Mouse (Mus musculus): Measurements from ENCODE around the gene Setd6.
A peak's percentile ranks its signal among the peaks of the same experiment; 100 is the strongest.

Setd6 gene

DNA sequence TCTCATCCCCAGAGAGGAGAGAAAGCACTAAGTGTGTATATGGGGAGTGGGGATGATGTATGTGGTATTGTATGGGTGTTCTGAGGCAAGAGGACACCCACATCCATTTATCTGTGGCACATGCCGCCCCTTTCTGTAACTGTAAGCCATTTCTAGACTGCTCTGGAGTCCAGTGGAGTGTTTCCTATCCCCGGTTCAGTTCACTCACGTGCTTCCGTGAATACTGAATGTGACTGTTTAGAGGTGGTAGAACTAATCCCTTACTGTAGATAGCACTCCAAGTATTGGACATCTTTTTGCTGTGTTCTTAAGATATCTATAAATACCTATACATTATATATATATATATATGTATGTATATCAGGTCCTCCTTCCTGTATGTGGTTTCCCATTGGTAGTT lies 1.3 kb upstream of the Setd6 start:
- H3K9me3 ChIP-seq (ENCODE audit: low read length): no peaks in the 10 kb centered on the region
- no peak overlapping the region for H3K4me3 ChIP-seq (replicated peaks; ENCODE audit: low read length)

DNA sequence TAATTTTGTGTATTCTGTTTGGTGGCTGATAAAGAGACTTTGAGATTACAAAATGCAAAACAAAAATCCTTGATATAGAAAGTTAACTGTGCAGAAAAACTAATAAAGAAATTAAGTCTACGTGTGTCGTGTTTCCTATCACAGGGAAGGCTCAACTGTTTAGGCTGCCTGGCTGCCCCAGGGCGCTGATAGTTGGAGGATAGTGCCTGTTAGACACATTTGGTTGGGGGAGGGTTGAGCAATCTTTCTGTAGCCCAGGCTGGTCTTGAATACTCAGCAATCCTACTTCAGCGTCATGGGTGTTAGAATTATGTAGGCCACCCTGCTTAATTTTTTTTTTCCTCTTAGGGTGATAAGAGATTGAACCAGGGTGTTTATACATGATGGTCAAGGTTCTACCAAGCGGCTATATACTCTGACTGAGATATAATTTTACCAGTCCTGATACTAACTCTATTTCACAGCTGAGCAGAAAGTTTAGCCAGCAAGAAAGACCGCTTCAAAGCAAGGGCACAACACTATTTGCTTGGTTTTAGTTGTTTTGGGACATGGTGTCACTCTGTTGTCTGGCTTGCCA lies 756 bp upstream of the Setd6 start:
- no peak for TF ChIP-seq POU5F1 (IDR thresholded peaks at IDR 0.05; ENCODE audit: borderline replicate concordance, low read length)
- TF ChIP-seq NANOG (IDR thresholded peaks at IDR 0.05; ENCODE audit: borderline replicate concordance, low read length): no peak
- TF ChIP-seq CTCF (conservative IDR thresholded peaks at IDR 0.05; ENCODE audit: low read length): no peak
- Histone ChIP-seq H3K4me1 (replicated peaks; ENCODE audit: low read depth, low read length) (peaks cover 78% of the 10 kb centered on the region), H3K27me3 (ENCODE audit: insufficient read depth, low read length) (no peaks in the 10 kb centered on the region), H3K9me3 (ENCODE audit: low read length) (no peaks in the 10 kb centered on the region), H3K4me3 (replicated peaks; ENCODE audit: low read length) (peak overlapping the region; percentile 92), H3K36me3 (ENCODE audit: insufficient read depth, low read length) (peaks cover 45% of the 10 kb centered on the region)

More for the DNA sequence above, 1.3 kb upstream of the Setd6 start:
- H3K4me1 ChIP-seq (replicated peaks; ENCODE audit: low read depth, low read length): peaks cover 84% of the 10 kb centered on the region
- peaks cover 43% of the 10 kb centered on the region for H3K36me3 ChIP-seq (ENCODE audit: insufficient read depth, low read length)
- TF ChIP-seq CTCF (conservative IDR thresholded peaks at IDR 0.05; ENCODE audit: low read length) (no peak), NANOG (IDR thresholded peaks at IDR 0.05; ENCODE audit: borderline replicate concordance, low read length) (no peak), POU5F1 (IDR thresholded peaks at IDR 0.05; ENCODE audit: borderline replicate concordance, low read length) (no peak)
- H3K27me3 ChIP-seq (ENCODE audit: insufficient read depth, low read length): no peaks in the 10 kb centered on the region

DNA sequence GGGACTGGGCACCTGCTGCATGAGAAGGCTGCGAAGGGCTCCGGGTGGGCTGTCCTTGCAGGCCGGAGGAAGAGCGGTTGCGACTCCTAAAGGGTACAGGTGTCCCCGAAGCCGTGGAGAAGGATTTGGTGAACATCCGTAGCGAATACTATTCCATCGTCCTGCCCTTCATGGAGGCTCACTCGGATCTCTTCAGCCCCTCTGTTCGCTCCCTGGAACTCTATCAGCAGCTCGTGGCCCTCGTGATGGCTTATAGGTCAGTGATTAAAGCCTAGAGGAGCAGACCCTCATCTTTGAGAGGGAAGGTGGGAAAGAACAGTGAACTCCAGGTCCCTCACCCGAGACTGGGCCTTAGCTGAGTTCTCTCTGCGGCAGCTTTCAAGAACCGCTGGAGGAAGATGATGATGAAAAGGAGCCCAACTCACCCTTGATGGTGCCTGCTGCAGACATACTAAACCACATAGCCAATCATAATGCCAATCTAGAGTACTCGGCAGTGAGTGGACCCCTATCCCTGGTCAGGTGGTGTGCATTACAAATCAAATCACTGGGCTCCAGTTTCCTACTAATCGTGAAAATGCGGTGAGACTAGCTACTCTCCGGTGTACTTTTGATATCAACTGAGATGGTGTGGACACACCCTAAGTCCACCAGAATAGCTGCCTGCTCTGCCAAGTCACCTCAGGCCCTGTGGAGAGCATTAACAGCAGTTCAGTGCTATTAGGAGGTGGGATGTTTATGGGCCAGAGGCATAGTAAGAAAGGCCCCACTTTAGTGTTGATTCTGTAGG lies 1.1 kb downstream of the Setd6 start:
- H3K27me3 ChIP-seq (ENCODE audit: insufficient read depth, low read length): no peaks in the 10 kb centered on the region
- TF ChIP-seq CTCF (conservative IDR thresholded peaks at IDR 0.05; ENCODE audit: low read length) (no peak), NANOG (IDR thresholded peaks at IDR 0.05; ENCODE audit: borderline replicate concordance, low read length) (no peak), POU5F1 (IDR thresholded peaks at IDR 0.05; ENCODE audit: borderline replicate concordance, low read length) (no peak)
- H3K4me3 ChIP-seq (replicated peaks; ENCODE audit: low read length): peak overlapping the region; percentile 92
- H3K4me1 ChIP-seq (replicated peaks; ENCODE audit: low read depth, low read length): peaks cover 61% of the 10 kb centered on the region
- H3K9me3 ChIP-seq (ENCODE audit: low read length): no peaks in the 10 kb centered on the region
- peaks cover 55% of the 10 kb centered on the region for H3K36me3 ChIP-seq (ENCODE audit: insufficient read depth, low read length)

GRCm38 (mm10) chr8:95727625-95728024 lies 11.9 kb downstream of the Setd6 start:
- TF ChIP-seq NANOG (IDR thresholded peaks at IDR 0.05; ENCODE audit: borderline replicate concordance, low read length) (no peak), CTCF (conservative IDR thresholded peaks at IDR 0.05; ENCODE audit: low read length) (no peak), POU5F1 (IDR thresholded peaks at IDR 0.05; ENCODE audit: borderline replicate concordance, low read length) (no peak)
- H3K4me3 ChIP-seq (replicated peaks; ENCODE audit: low read length): no peak overlapping the region
- H3K36me3 ChIP-seq (ENCODE audit: insufficient read depth, low read length): peaks cover 100% of the 10 kb centered on the region
- no peaks in the 10 kb centered on the region for H3K4me1 ChIP-seq (replicated peaks; ENCODE audit: low read depth, low read length)
- no peaks in the 10 kb centered on the region for H3K9me3 ChIP-seq (ENCODE audit: low read length)
- H3K27me3 ChIP-seq (ENCODE audit: insufficient read depth, low read length): no peaks in the 10 kb centered on the region

DNA sequence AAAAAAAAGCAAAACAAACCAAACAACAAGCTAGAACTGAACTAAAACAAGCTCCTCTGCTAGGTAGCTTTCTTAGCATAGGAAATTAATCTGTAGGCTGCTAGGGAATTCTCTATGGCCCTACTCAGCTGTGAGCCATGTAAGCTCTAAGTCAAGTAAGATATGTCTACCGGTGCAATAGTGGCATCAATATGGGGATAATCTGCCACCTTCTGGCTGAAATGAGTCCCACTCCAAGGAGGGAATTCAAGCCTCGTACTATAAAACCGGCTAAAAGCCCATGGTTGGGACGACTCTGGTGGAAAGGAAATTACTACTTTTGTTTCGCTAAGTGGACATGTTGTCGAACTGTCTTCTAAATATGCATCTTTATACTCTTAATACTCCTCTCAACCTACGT lies 22.9 kb downstream of the Setd6 start:
- no peaks in the 10 kb centered on the region for H3K4me1 ChIP-seq (replicated peaks; ENCODE audit: low read depth, low read length)
- H3K4me3 ChIP-seq (replicated peaks; ENCODE audit: low read length): no peak overlapping the region
- TF ChIP-seq POU5F1 (IDR thresholded peaks at IDR 0.05; ENCODE audit: borderline replicate concordance, low read length) (no peak), NANOG (IDR thresholded peaks at IDR 0.05; ENCODE audit: borderline replicate concordance, low read length) (no peak), CTCF (conservative IDR thresholded peaks at IDR 0.05; ENCODE audit: low read length) (no peak; the same call in 1 of the 2 replicates)
- H3K27me3 ChIP-seq (ENCODE audit: insufficient read depth, low read length): no peaks in the 10 kb centered on the region
- no peaks in the 10 kb centered on the region for H3K9me3 ChIP-seq (ENCODE audit: low read length)
- peaks cover 100% of the 10 kb centered on the region for H3K36me3 ChIP-seq (ENCODE audit: insufficient read depth, low read length)

DNA sequence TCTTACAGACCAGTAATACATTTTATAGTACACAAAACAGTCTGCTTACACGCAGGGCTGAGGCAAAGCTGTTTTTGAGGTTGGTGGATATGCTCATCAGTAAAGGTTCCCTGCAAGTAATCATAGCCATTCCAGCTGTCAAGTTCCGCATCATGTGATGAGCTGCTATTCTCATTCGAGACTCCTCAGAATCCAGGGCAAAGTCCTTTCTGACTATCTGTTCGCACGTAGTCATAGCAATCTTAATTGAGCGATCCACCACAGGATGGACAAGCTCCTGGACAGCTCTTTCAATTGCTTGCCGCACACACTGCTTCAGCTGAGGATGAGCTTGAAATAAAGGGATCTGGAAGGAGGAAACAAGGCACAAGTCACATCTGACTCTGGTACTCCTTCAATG lies 26.1 kb downstream of the Setd6 start:
- H3K9me3 ChIP-seq (ENCODE audit: low read length): no peaks in the 10 kb centered on the region
- H3K4me1 ChIP-seq (replicated peaks; ENCODE audit: low read depth, low read length): no peaks in the 10 kb centered on the region
- H3K36me3 ChIP-seq (ENCODE audit: insufficient read depth, low read length): peaks cover 100% of the 10 kb centered on the region
- H3K27me3 ChIP-seq (ENCODE audit: insufficient read depth, low read length): no peaks in the 10 kb centered on the region
- TF ChIP-seq CTCF (conservative IDR thresholded peaks at IDR 0.05; ENCODE audit: low read length): no peak
- TF ChIP-seq POU5F1 (IDR thresholded peaks at IDR 0.05; ENCODE audit: borderline replicate concordance, low read length): no peak
- TF ChIP-seq NANOG (IDR thresholded peaks at IDR 0.05; ENCODE audit: borderline replicate concordance, low read length): no peak
- H3K4me3 ChIP-seq (replicated peaks; ENCODE audit: low read length): no peak overlapping the region

GRCm38 (mm10) chr8:95748028-95748427 lies 32.3 kb downstream of the Setd6 start:
- TF ChIP-seq POU5F1 (IDR thresholded peaks at IDR 0.05; ENCODE audit: borderline replicate concordance, low read length): no peak
- Histone ChIP-seq H3K4me3 (replicated peaks; ENCODE audit: low read length) (no peak overlapping the region), H3K9me3 (ENCODE audit: low read length) (no peaks in the 10 kb centered on the region), H3K36me3 (ENCODE audit: insufficient read depth, low read length) (peaks cover 100% of the 10 kb centered on the region), H3K27me3 (ENCODE audit: insufficient read depth, low read length) (no peaks in the 10 kb centered on the region), H3K4me1 (replicated peaks; ENCODE audit: low read depth, low read length) (no peaks in the 10 kb centered on the region)

GRCm38 (mm10) chr8:95751924-95752323 lies 36.2 kb downstream of the Setd6 start:
- no peaks in the 10 kb centered on the region for H3K4me1 ChIP-seq (replicated peaks; ENCODE audit: low read depth, low read length)
- no peaks in the 10 kb centered on the region for H3K9me3 ChIP-seq (ENCODE audit: low read length)
- no peaks in the 10 kb centered on the region for H3K27me3 ChIP-seq (ENCODE audit: insufficient read depth, low read length)
- TF ChIP-seq CTCF (conservative IDR thresholded peaks at IDR 0.05; ENCODE audit: low read length) (no peak), NANOG (IDR thresholded peaks at IDR 0.05; ENCODE audit: borderline replicate concordance, low read length) (no peak), POU5F1 (IDR thresholded peaks at IDR 0.05; ENCODE audit: borderline replicate concordance, low read length) (no peak)
- no peak overlapping the region for H3K4me3 ChIP-seq (replicated peaks; ENCODE audit: low read length)
- peaks cover 100% of the 10 kb centered on the region for H3K36me3 ChIP-seq (ENCODE audit: insufficient read depth, low read length)
